Mouse (Mus musculus) right cerebral cortex, postnatal 14 days (tissue): ENCODE measurements at regions not wholly inside any gene's neighbourhood (a gene's known extent, or its start where the extent isn't known, plus 50 kb on each side); places are given as distances from the start of the nearest gene placed in this dataset.
"Not testable (repeated sequence)": the region's sequence is repeated elsewhere in the genome, so short reads cannot be mapped to it uniquely, and the experiment has no call there.

Experiments
- DNase-seq: peaks from one replicate; pipeline ENCODE4 v3.0.0; 2022

GRCm38 (mm10) chr17:17293932-17294534 lies 80.1 kb upstream of the Riok2 start:
- DNase-seq, result peak; percentile 57

- DNase-seq, result not testable (repeated sequence)
Measured at GRCm38 (mm10) chr17:17295037-17295436, 79.1 kb upstream of the Riok2 start.

GRCm38 (mm10) chr17:17303496-17303895 lies 70.6 kb upstream of the Riok2 start:
- not testable (repeated sequence) for DNase-seq
